In genomic region chr17:85929699-85930286, GRCm38 (mm10) we compare ENCODE assay signal across 22 mouse cellular contexts.
"Had no signal": no experiment of that assay in that cellular context is flagged by ENCODE, and none has a peak within 500 bp of the region (broad histone marks: within the 10 kb centered on the region; RNA-seq: fewer than 3 reads in every experiment).

No protein-coding gene starts in this region.

- H3K9me3 ChIP-seq: intestine, embryonic 15.5 days; kidney, embryonic 15.5 days; liver, embryonic 12.5 days; liver, embryonic 15.5 days; megakaryocyte, embryonic 14.5 days; midbrain, embryonic 12.5 days; midbrain, embryonic 15.5 days; neural tube, embryonic 12.5 days; neural tube, embryonic 15.5 days; stomach, embryonic 15.5 days had no signal

- H3K9ac ChIP-seq: intestine, embryonic 15.5 days; kidney, embryonic 15.5 days; liver, embryonic 12.5 days; liver, embryonic 15.5 days; midbrain, embryonic 12.5 days; midbrain, embryonic 15.5 days; neural tube, embryonic 12.5 days; neural tube, embryonic 15.5 days; stomach, embryonic 15.5 days had no signal

- ATAC-seq: intestine, embryonic 15.5 days; liver, embryonic 12.5 days; midbrain, embryonic 15.5 days had no signal

- DNase-seq: kidney, adult 11 months; kidney, adult 8-10 months; kidney, postnatal 10 days; kidney, postnatal 36 days; layer of hippocampus, postnatal 36 days; lung, adult 18-20 months; lung, postnatal 10 days; right cerebral cortex, adult 18-20 months; right cerebral cortex, postnatal 14 days; right cerebral cortex, postnatal 4 days; thymus, postnatal 25 days had no signal

- H3K4me2 ChIP-seq: intestine, embryonic 15.5 days; kidney, embryonic 15.5 days; liver, embryonic 12.5 days; liver, embryonic 15.5 days; midbrain, embryonic 12.5 days; midbrain, embryonic 15.5 days; neural tube, embryonic 12.5 days; neural tube, embryonic 15.5 days; stomach, embryonic 15.5 days had no signal

- H3K36me3 ChIP-seq: intestine, embryonic 15.5 days; kidney, embryonic 15.5 days; liver, embryonic 12.5 days; liver, embryonic 15.5 days; midbrain, embryonic 12.5 days; midbrain, embryonic 15.5 days; neural tube, embryonic 12.5 days; neural tube, embryonic 15.5 days; stomach, embryonic 15.5 days had no signal

- H3K4me3 ChIP-seq: intestine, embryonic 15.5 days; kidney, embryonic 15.5 days; left cerebral cortex, adult 2 months; liver, embryonic 12.5 days; liver, embryonic 15.5 days; megakaryocyte, embryonic 14.5 days; midbrain, embryonic 12.5 days; midbrain, embryonic 15.5 days; neural tube, embryonic 12.5 days; neural tube, embryonic 15.5 days; stomach, embryonic 15.5 days had no signal

- H3K27ac ChIP-seq: intestine, embryonic 15.5 days; kidney, embryonic 15.5 days; left cerebral cortex, adult 2 months; liver, embryonic 15.5 days; midbrain, embryonic 12.5 days; midbrain, embryonic 15.5 days; neural tube, embryonic 12.5 days; neural tube, embryonic 15.5 days; stomach, embryonic 15.5 days had no signal

- H3K4me1 ChIP-seq: intestine, embryonic 15.5 days; liver, embryonic 15.5 days; megakaryocyte, embryonic 14.5 days; midbrain, embryonic 15.5 days; neural tube, embryonic 12.5 days had no signal

- H3K27me3 ChIP-seq: intestine, embryonic 15.5 days; liver, embryonic 12.5 days; midbrain, embryonic 12.5 days; midbrain, embryonic 15.5 days; neural tube, embryonic 12.5 days; stomach, embryonic 15.5 days had no signal
